Mouse (Mus musculus) heart, postnatal 0 days (tissue): ENCODE measurements around the gene Mydgf.

Experiments used
- CTCF ChIP-seq: IDR thresholded peaks from 2 replicates; pipeline ENCODE4 v1.5.1; 2016; ENCODE audit warnings: antibody characterized with exemption, control low read depth, low read depth
- EP300 ChIP-seq: IDR thresholded peaks from 2 replicates; pipeline ENCODE4 v1.6.1; 2016; ENCODE audit warnings: antibody characterized with exemption, low read depth

- TF ChIP-seq EP300 (no peak), CTCF (no peak)
Observed at GRCm38 (mm10) chr17:56137839-56138613, 45.7 kb downstream of the Mydgf start.
